ENCODE assay signal across 7 mouse cellular contexts in genomic region chr2:156497915-156498314, GRCm38 (mm10). TPM values are rescaled to one million over a fixed set of nuclear protein-coding genes. Genes with fewer than 3 reads are reported as not detected.
A peak's percentile ranks its signal among the peaks of the same experiment; 100 is the strongest.
DNase-seq lines count a peak whose midpoint lies in the region; ATAC-seq lines count a peak whose summit lies in the region.

No protein-coding gene starts in this region.

- WGBS in liver, embryonic 11.5 days: 46% methylated on average over 5 of the region's 5 CpGs

- peaks cover 7% of the 10 kb centered on the region; the same call in 1 of the 2 replicates for H3K4me1 ChIP-seq in liver, embryonic 11.5 days (replicated peaks; ENCODE audit: control insufficient read depth, insufficient read depth, low read length)

- H3K27ac ChIP-seq in liver, embryonic 11.5 days (ENCODE audit: low read depth, low read length): no peak overlapping the region

- DNase-seq in right cerebral cortex, adult 18-20 months: peak; percentile 55
- DNase-seq in right cerebral cortex, postnatal 25 days: no peak
- peak; percentile 69 to 87 for DNase-seq in adrenal gland, adult (ENCODE audit: inconsistent age in 2 of 2, low spot score in 1 of 2)
- peak; percentile 86 to 90 for DNase-seq in cerebellum, postnatal 10 days
- DNase-seq in liver, embryonic 11.5 days (ENCODE audit: low spot score): peak; percentile 59
- DNase-seq in retina, embryonic 14.5 days (ENCODE audit: low spot score): peak; percentile 79

- H3K27me3 ChIP-seq in liver, embryonic 11.5 days (replicated peaks; ENCODE audit: control insufficient read depth, insufficient read depth, low read length): no peaks in the 10 kb centered on the region

- no peak overlapping the region for H3K9ac ChIP-seq in liver, embryonic 11.5 days (ENCODE audit: low read depth, low read length)

- no peaks in the 10 kb centered on the region for H3K9me3 ChIP-seq in liver, embryonic 11.5 days (ENCODE audit: control insufficient read depth, low read length)

- H3K4me2 ChIP-seq in liver, embryonic 11.5 days: no peak overlapping the region

- H3K36me3 ChIP-seq in liver, embryonic 11.5 days (ENCODE audit: control insufficient read depth, insufficient read depth, low read length): no peaks in the 10 kb centered on the region

- peak; percentile 76 for ATAC-seq in granulocyte monocyte progenitor cell, adult 5-6 weeks (replicated peaks; ENCODE audit: poor library complexity, severe bottlenecking)
- no peak for ATAC-seq in liver, embryonic 11.5 days (replicated peaks; ENCODE audit: low FRiP score)

- no peak overlapping the region for H3K4me3 ChIP-seq in liver, embryonic 11.5 days (ENCODE audit: low read depth, low read length)

RNA-seq across cellular contexts. Expression of gene Aar2, which starts 49.5 kb away (rescaled TPM):
- 15.2 and 16.6 TPM in 2 replicates for total RNA-seq in granulocyte monocyte progenitor cell, adult 5-6 weeks (2014; fragmentation: Nextera tagmentation)
- total RNA-seq in granulocyte monocyte progenitor cell, adult 5-6 weeks (2017): 10.9 and 13.3 TPM in 2 replicates
- polyA plus RNA-seq in liver, embryonic 11.5 days (2014; fragmentation: Nextera tagmentation; extraction: Ambion mirVana): 32.2 and 33.6 TPM in 2 replicates
